Mouse (Mus musculus): ENCODE results near the gene Cttn.

DNA sequence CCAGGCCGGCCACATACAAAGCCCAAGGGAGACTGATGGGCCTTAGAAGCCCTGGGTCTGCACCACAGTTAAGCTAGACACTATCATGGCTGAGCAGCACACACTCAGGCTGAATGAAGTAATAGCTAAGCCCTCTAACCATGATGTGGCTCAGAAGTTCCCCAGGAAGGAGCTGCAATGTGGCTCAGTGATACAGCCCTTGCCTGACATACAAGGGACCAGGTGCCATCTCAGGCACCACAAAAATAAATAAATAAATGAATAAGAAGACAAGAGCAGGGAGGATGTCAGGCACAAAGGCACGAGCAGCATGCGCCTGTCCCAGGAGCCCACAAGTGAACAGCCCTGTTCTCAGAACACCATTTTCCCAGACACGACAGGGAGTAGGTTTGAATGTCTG lies 28.8 kb downstream of the Cttn start:
- TF ChIP-seq POLR2A (IDR thresholded peaks at IDR 0.05; ENCODE audit: borderline replicate concordance, low read depth, low read length) (no peak), CTCF (IDR thresholded peaks at IDR 0.05; ENCODE audit: low read depth, low read length) (no peak)
